Mouse (Mus musculus) heart, postnatal 25 days (tissue): ENCODE results near the gene Has1. TPM values are rescaled to one million over a fixed set of nuclear protein-coding genes. Genes with fewer than 3 reads are reported as not detected.

Experiments used
- DNase-seq: peaks from one replicate; pipeline ENCODE4 v3.0.0; 2022; ENCODE audit warnings: low spot score
- intact Hi-C: fragments of 180-260 bp; cut with DNase I; formaldehyde crosslinking; loops from one replicate; pipeline ENCODE4 v1.15.1; 2025
- total RNA-seq, 2 experiments: library from RNA; stranded (reverse); gene quantifications; 2 replicates each; pipeline ENCODE4 v1.2.3; 2021

Has1 gene
- total RNA-seq, result under 1 TPM; 0.45 to 0.55 TPM

DNA sequence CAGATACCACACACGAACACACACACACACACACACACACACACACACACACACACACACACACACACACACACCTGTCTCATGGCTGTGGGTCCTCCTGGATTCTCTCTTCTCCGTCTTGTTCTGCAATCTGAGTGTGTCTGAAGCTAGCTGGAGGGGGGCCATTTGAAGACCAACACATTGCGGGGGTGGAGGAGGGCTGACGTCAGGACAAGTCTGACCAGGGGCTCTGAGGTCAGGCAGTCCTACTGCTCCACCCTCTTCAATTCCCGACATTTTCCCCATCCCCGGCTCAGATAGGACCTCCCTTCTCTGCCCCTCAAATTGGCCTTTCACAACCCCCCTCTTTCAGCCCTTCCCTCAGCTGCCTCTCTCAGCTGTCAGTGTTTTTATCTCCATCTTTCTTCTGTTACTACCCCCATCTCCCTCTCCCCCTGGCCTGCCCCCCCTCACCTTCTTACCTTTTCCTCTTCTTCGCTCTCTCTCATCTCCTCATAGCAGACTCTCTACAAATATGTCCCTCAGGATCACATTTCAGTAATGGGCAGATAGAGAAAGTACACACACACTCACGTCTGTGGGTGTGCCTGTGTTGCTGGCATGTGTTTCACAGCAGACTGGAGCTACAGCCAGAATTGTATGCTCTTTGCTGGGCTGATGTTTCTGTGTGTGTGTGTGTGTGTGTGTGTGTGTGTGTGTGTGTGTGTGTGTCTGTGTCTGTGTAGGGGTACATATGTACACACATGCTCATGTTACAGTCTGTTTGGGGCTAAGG, at the start of gene Has1:
Has1 (minus strand) TSS at position 142 of the 775 bp plus-strand sequence.
- DNase-seq, result no peak
- intact Hi-C loops, result no loop called here

DNA sequence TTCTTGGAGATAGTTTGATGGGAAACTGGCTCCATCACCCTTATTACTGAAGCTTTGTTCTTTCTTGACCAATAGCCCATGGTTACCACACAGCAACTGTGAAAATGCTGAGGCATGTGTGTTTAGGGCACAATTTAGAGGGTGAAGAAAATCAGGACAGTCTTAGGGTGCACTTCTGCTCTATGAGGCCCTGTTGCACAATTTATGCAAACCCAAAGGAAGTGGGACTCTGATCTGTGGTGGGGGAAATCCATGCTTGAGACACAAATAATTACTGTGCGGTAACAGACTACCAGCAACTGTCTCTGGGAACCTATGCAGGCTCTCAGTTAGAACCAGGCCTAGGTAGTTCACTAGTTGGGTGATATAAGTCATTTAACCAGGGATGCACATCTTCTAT, 45.8 kb upstream of the Has1 start:
- intact Hi-C loops, result no loop called here
- no peak for DNase-seq

GRCm38 (mm10) chr17:17899268-17899667, 44.3 kb upstream of the Has1 start:
- intact Hi-C loops, result loop anchor here (5.0 kb wide), 1 partner anchor 62 kb away; no protein-coding TSS in a partner anchor
- DNase-seq, result no peak

GRCm38 (mm10) chr17:17896039-17896438, 41.0 kb upstream of the Has1 start:
- no peak for DNase-seq
- intact Hi-C loops, result loop anchor here (1.0 to 5.0 kb wide), 2 partner anchors 59 to 130 kb away; no protein-coding TSS in a partner anchor

DNA sequence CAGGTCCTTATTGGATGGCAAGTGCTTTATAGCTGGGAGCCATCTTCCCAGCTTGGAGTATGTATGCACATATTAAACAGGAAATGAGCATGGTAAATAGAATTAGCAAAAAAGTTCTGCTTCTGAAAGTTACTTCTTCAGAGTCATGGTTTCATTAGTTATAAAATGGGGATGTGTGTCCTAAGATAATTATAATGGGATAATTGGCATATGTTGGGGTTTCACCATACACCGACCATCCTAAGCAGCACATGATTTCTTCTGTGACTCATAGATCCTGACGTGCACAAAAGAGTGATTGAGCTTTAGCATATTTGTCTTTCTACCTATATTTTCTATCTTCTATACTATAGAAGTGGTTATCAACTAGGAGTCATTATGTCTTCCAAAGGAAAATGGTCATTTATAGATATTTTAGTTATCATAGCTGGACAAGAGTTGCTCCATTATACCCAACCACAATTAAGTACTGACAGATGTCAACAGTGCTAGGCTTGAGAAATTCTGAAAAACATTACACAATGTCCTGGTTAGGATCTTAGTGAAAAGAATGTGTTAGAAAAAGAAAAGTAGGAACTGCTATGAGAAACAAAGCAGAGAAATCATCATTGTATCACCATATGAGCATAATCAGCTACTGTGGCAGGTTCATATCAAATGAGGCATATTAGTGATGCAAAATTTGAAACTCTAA, 34.9 kb upstream of the Has1 start:
- intact Hi-C loops, result no loop called here
- no peak for DNase-seq

GRCm38 (mm10) chr17:17887774-17888248, 32.8 kb upstream of the Has1 start, which contains the start of the genes Fpr2 and Fpr3:
TSS of gene Fpr2 (plus strand) at chr17:17887824.
TSS of gene Fpr3 (plus strand) at chr17:17887852.
- intact Hi-C loops, result no loop called here
- no peak for DNase-seq

DNA sequence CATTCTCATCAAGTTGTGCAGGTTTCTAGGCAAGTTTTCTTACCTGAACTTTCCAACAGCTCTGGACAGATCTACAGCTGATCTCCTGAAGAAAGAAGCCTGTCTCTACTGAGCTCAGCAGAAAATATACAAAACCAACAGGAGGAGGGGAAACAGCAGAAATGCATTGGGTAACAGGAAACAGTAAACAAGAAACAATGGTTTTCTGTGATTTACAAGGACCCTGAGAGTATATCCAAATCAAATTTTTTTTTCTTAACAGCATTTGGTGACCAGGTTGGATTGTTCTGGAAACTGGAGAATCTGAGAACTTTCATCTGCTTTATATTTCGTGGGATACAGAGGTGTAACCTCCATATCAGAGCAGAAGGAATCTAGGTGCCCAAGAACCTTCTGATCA, 28.8 kb upstream of the Has1 start, which contains the start of gene Fpr1:
Fpr1 (minus strand) TSS at position 101 of the 400 bp plus-strand sequence.
- intact Hi-C loops, result no loop called here
- DNase-seq, result no peak

DNA sequence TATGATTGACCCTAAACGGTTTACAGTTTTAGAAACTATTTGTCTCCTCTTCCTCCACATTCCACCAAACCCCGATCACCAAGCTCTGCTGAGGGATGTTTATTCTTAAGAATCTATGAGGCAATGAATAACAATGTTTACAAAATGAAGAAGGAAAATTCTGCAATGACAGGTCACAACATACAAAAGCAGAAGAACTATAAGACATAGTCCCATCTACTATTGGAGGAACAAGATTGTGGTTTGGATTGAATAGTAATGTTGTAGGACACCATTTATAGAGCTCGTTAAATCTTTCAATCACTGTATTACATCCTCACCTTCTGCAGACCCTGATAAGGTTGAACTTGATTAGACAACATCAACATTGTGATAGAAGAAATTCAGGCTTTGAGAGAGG, 27.7 kb upstream of the Has1 start:
- intact Hi-C loops, result no loop called here
- no peak for DNase-seq

- intact Hi-C loops, result no loop called here
- DNase-seq, result no peak
Measured at GRCm38 (mm10) chr17:17879347-17879746, 24.3 kb upstream of the Has1 start.

- intact Hi-C loops, result no loop called here
- DNase-seq, result no peak
Measured at GRCm38 (mm10) chr17:17871697-17872096, 16.7 kb upstream of the Has1 start.

DNA sequence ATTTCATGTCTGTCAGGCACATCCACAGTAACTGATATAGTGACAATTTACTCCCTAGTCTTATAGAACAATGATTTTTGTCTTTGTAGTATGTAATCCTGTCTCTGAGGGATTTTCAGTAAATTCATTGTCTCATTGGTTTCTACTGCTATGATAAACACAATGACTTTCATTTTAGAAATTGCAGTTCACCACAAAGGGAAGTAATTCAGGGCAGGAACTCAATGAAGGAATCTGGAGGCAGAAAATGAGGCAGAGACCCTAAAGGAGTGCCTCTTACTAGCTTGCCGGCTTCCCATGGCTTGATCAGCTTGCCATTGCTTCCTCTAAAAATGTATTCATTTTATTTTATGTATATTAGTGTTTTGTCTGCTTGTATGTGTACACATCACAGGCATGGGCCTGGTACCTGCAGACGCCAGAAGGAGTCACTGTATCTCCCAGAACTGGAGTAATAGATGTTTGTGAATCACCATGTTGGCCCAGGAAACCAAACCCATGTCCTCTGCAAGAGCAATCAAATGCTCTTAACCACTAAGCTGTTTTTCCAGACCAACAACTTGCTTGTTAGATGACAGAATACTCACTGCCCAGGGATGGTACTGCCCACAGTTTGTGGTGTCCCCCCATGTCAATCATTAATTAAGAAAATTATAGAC, 16.0 kb upstream of the Has1 start:
- DNase-seq, result no peak
- intact Hi-C loops, result no loop called here

DNA sequence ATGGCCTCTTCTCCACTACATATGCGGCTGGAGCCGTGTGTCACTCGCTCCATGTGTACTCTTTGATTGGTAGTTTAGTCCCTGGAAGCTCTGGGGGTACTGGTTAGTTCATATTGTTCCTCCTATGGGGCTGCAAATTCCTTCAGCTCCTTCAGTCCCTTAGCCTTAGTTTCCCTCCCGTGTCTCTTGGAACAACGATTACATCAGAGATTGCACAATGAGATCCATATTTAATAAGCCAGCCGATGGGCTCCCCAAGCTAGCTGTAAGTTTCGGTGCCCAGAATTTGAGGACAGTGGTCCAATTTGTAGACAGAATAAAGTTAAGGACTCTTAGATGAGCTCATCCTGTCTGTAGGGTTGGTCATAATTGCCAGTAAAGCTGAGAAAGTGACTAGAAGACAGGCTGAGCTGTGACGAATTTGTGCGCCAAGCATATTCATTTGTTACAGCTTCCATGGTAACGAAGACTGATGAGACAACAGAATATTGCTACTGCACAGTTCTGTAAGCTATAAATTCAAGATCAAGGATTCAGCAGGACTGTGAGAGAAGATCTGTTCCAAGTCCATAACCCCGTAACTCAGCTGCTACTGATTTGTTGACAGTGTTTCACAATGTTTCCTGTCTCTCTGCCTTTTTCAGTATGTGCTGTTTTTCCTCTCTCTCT, 11.9 kb upstream of the Has1 start:
- intact Hi-C loops, result no loop called here
- DNase-seq, result no peak

GRCm38 (mm10) chr17:17865168-17865567, 10.2 kb upstream of the Has1 start:
- intact Hi-C loops, result no loop called here

GRCm38 (mm10) chr17:17862360-17862759, 7.4 kb upstream of the Has1 start:
- DNase-seq, result no peak
- intact Hi-C loops, result no loop called here

More at GRCm38 (mm10) chr17:17865168-17865567, 10.2 kb upstream of the Has1 start:
- no peak for DNase-seq

DNA sequence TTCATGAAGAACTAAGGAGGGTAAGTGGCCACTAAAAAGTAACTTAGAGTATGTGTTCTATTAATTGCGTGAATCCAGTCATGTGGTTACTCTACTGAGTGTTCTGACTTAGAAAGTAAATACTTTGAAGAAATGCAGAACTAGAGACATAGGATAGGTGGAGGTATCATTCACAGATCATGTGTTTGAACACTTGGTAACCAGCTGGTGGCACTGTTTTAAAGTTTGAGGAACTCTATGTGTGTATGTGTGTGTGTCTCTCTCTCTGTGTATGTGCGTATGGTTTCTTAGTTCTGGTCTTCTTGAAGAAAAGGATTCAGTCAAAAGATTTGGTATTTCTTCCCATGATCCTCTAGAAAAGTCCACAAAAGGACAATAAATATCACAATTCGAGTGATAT, 5.1 kb upstream of the Has1 start:
- intact Hi-C loops, result no loop called here
- DNase-seq, result no peak

- intact Hi-C loops, result no loop called here
- no peak for DNase-seq
Measured at GRCm38 (mm10) chr17:17857446-17857845, 2.4 kb upstream of the Has1 start.

DNA sequence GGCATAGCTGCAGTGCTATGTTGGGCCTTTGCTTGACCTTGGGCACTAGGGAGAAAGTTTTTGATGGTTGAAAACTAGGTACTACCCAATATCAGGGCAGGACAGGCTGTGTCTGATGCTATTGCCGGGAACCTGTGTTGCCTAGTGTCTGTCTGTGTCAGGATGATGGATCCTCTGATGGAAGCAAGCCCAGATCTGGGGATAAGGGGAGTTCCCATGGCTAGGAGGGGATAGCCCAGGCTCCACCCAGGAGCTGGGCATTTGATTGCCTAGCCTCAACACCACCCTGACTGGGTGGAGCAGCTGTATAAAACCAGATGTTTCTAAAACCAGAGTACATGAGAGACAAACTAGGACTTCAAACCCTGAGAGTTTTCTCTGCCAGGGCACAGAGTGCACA, 1.6 kb upstream of the Has1 start:
- no peak for DNase-seq
- intact Hi-C loops, result no loop called here

DNA sequence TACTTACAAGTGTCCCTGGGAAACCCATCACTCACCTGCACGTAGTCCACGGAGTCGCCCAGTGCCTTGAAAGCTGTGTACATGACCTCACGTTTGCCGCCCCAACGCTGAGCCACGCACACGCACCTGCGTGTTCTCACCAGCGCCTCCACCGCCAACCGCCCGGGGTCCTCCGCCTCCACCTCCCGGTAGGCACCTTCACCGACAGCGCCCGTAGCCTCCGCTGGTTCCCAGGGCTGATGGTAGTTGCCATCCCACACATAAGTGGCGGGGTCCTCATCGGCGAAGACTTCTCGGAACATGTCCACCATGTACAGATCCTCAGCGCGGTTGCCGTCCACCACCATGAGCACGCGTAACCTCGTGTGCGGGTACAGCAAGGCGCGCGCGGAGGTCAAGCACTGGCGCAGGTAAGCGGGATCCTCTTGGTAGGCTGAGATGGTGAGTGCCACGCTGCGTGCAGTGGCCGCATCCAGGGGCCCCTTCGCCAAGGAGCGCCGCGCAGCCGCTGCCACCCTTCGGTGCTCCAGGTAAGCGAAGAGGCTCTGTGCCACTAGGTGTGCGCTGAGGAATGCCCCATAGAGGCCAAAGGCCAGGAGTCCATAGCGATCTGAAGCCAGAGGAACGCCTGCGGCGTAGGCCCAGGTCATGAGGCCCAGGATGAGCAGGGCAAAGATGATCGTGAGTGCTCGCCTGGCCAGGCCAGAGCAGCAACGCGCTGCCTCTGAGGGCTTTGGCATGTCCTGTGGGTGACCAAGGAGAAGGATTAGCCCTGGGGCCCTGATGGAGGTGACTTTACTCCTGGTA, 4.9 kb downstream of the Has1 start:
- DNase-seq, result no peak
- intact Hi-C loops, result no loop called here

DNA sequence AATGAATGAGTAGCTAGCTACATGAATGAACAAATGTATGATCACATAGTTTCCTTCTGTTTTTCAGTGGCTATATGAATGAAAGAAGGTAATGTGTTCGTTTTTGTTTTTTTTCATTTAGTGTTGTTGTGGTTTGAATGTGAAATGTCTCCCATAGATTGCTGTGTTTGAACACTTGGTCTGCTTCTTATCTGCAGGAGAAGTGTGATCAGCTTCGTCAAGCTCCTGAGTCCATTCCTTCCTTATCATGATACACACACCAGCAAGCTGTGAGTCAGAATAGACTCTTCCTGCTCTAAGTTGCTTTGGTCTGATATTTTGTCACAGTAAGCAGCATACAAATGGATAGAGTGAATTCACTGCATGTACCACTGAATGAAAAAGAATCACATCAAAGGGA, 6.0 kb downstream of the Has1 start:
- intact Hi-C loops, result no loop called here
- no peak for DNase-seq
